Mouse (Mus musculus) ES-Bruce4 (cell line): ENCODE measurements around the gene Gpx3. TPM values are rescaled to one million over a fixed set of nuclear protein-coding genes. Genes with fewer than 3 reads are reported as not detected.

ENCODE experiments used
- H3K27ac ChIP-seq: 2 replicates; pipeline ENCODE4 v1.5.1; 2012; ENCODE audit warnings: low read length, inconsistent platforms; ENCODE audit not compliant: insufficient read depth
- H3K27me3 ChIP-seq: 2 replicates; pipeline ENCODE4 v1.6.1; 2012; ENCODE audit warnings: mild to moderate bottlenecking, low read length, inconsistent platforms; ENCODE audit not compliant: control insufficient read depth, poor library complexity, insufficient read depth, severe bottlenecking
- H3K36me3 ChIP-seq: 2 replicates; pipeline ENCODE4 v1.6.1; 2012; ENCODE audit warnings: inconsistent platforms, mild to moderate bottlenecking, low read length, moderate library complexity; ENCODE audit not compliant: control insufficient read depth, poor library complexity, insufficient read depth, severe bottlenecking
- H3K4me1 ChIP-seq: one replicate; pipeline ENCODE4 v1.8.1; 2011; ENCODE audit warnings: low read length; ENCODE audit not compliant: control insufficient read depth, insufficient read depth
- H3K4me3 ChIP-seq: 2 replicates; pipeline ENCODE4 v1.5.1; 2011; ENCODE audit warnings: low read depth, mild to moderate bottlenecking, low read length
- H3K9ac ChIP-seq: 2 replicates; pipeline ENCODE4 v1.6.1; 2012; ENCODE audit warnings: low read depth, mild to moderate bottlenecking, inconsistent platforms; ENCODE audit not compliant: poor library complexity, severe bottlenecking
- H3K9me3 ChIP-seq: replicated peaks from 2 replicates; pipeline ENCODE4 v1.6.1; 2012; ENCODE audit warnings: mild to moderate bottlenecking, low read length, inconsistent platforms; ENCODE audit not compliant: control insufficient read depth, poor library complexity, insufficient read depth, severe bottlenecking
- CTCF ChIP-seq: IDR thresholded peaks from one replicate; pipeline ENCODE4 v1.8.1; 2011; ENCODE audit warnings: low read depth, low read length
- EP300 ChIP-seq: IDR thresholded peaks from 2 replicates; pipeline ENCODE4 v1.6.1; 2011; ENCODE audit warnings: low read depth, low read length; ENCODE audit not compliant: insufficient read depth
- POLR2A ChIP-seq: IDR thresholded peaks from one replicate; pipeline ENCODE4 v1.8.1; 2011; ENCODE audit warnings: low read length; ENCODE audit not compliant: insufficient read depth
- polyA plus RNA-seq: library from polyadenylated mRNA; stranded (reverse); fragments of >200 nt; gene quantifications from 2 replicates; pipeline ENCODE4 v1.2.4, GENCODE M21; 2011; ENCODE audit warnings: low read depth; ENCODE audit not compliant: missing spikeins, insufficient read depth, insufficient read length

Gene Gpx3
- polyA plus RNA-seq, 1 experiment = 52.4 TPM

DNA sequence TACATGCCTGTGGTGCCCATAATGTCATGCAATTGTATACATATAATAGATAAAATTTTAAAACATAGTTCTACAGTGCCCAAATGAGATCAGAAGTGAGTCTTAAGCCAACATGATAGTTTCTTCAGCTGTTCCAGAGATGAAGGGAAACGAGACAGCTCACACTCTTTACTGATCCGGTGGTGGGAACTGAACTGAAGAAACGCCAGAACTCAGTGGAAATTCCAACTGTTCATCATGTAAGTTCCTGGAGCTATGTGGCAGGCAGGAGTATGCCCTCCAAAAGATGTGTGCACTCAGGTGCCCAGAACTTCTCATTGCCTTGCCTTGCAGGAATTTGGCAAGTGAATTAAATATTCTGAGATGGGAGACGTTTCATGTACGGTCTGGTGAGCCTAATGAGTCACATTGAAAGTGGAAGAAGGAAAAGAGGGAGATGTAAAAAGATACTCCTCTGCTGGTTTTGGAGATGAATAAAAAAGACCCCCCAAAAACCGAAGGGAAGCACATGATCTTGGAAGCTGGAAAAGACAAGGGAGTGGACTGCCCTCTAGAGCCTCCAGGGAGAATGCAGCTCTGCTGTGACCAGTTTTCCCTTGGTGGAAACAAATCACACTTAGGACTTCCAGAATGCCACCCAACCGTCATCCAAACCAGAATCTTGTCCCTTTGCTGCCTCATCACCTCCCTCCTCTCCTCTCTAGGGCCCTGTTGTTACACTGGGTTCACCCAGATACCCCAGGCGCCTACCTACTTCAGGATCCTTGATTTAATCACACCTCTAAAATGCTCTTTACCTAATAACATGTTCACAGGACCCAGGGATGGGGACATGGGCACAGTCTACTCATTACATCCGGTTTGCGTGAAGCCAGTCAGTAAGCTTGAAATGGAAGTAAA is 39.4 kb upstream of the Gpx3 start:
- Histone ChIP-seq H3K4me1 (no peaks in the 10 kb centered on the region), H3K36me3 (peaks cover under 1% of the 10 kb centered on the region; the same call in 1 of the 2 replicates), H3K27me3 (no peaks in the 10 kb centered on the region), H3K9ac (peak overlapping the region; percentile 37), H3K4me3 (no peak overlapping the region), H3K9me3 (no peaks in the 10 kb centered on the region), H3K27ac (no peak overlapping the region)
- TF ChIP-seq POLR2A (no peak), EP300 (no peak), CTCF (peak; percentile 68)

- Histone ChIP-seq H3K27me3 (no peaks in the 10 kb centered on the region), H3K4me3 (peak overlapping the region; percentile 52), H3K36me3 (peaks cover 21% of the 10 kb centered on the region), H3K9me3 (no peaks in the 10 kb centered on the region), H3K27ac (peak overlapping the region; percentile 74), H3K4me1 (no peaks in the 10 kb centered on the region), H3K9ac (peak overlapping the region; percentile 96)
- TF ChIP-seq POLR2A (no peak), EP300 (no peak), CTCF (no peak)
Observed at GRCm38 (mm10) chr11:54865330-54866085, 36.7 kb upstream of the Gpx3 start.

DNA sequence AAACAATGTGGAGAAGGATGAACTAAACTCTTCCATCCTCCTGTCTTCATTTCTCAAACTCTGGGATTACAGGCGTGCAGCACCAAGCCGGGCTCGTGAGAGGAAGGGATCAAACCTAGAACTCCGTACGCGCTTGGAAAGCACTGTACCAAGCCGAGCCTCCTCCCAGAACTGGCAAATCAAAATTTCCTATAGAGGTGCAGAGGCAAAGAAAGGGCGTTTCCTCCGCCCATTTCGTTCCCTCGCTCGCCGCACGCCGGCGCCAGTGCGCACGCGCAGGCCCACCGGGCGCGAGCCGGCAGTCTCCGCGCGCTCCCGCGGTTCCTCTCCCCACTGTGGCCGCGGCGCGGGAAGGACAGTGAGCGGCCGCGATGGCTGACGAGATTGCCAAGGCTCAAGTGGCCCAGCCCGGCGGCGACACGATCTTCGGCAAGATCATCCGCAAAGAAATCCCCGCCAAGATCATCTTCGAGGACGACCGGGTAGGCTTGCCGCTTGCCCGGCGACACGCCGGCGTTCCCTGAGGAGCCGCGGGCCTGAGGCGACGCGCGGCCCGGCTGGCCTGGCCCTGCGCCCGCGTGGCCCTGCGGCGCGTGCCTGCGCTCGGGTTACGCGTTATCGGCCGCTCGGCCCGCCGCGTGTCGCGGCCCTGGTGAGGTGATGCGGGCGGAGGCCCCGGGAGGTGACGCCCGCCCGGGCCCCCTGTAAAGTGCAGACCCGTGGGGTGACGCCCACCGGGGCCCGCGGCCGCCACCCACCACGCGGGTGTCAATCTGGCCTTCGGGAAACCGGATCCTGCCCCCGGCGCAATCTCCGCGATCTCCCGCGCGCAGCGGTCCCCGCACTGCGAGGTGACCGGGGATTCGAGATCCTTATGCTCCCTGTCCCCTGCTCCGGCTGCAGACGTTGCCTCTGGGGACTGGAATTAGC is 35.9 kb upstream of the Gpx3 start, which contains the start of gene Hint1:
Gene Hint1 (plus strand): TSS at position 265 of the 930 bp plus-strand sequence.
- Histone ChIP-seq H3K27me3 (no peaks in the 10 kb centered on the region), H3K36me3 (peaks cover 29% of the 10 kb centered on the region), H3K27ac (peak within 1 kb of the TSS; percentile 74), H3K9me3 (no peaks in the 10 kb centered on the region), H3K9ac (peak within 1 kb of the TSS; percentile 96), H3K4me1 (no peaks in the 10 kb centered on the region), H3K4me3 (peak within 1 kb of the TSS; percentile 86)
- peak; percentile 70 for TF ChIP-seq POLR2A
- TF ChIP-seq CTCF = peak; percentile 25
- TF ChIP-seq EP300 = no peak

DNA sequence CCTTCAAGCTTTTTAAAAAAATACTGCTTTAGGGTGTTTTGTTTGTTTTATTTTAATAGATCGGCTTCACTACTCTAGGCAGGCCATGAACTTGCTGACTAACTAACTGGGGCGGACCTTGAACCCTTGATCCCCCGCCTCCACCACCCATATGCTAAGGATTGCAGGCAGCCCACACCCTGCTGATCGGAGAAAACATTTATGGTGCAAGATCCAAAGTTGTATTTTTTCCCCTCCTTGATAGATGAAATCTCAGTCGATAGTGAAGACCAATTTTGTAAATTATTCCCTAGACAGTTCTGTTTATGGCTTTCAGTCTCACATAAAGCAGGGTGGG is 35.2 kb upstream of the Gpx3 start:
- Histone ChIP-seq H3K9ac (peak overlapping the region; percentile 96), H3K4me1 (no peaks in the 10 kb centered on the region), H3K36me3 (peaks cover 33% of the 10 kb centered on the region), H3K27ac (peak overlapping the region; percentile 59; the same call in 1 of the 2 replicates), H3K4me3 (peak overlapping the region; percentile 86), H3K27me3 (no peaks in the 10 kb centered on the region), H3K9me3 (no peaks in the 10 kb centered on the region)
- TF ChIP-seq EP300 (no peak), CTCF (no peak), POLR2A (no peak)

DNA sequence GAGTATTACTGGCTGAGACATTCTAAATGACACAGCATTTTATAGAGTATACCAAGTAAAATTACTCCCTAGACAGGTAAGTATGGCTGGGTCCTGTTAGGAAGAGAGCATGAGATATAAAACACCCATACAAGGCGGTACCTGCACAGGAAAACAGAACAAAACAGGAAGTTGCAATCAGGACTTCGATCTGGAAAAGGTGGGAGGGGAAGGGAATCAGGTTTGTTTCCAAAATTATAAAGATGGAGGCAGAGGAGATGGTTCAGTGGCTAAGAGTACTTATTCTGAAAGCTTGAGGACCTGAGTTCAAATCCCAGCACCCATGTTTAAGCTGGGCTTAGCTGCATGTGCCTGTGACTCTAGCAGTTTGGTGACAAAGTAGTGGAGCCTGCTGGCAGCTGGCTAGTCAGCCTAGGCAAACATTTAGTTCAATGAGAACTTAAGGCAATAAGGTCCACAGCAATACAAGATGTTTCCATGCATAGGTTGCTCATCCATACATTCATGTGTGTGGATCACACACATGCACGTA is 34.3 kb upstream of the Gpx3 start:
- no peak for TF ChIP-seq POLR2A
- TF ChIP-seq CTCF = no peak
- no peak for TF ChIP-seq EP300
- Histone ChIP-seq H3K36me3 (peaks cover 33% of the 10 kb centered on the region), H3K9me3 (no peaks in the 10 kb centered on the region), H3K9ac (peak overlapping the region; percentile 96), H3K27me3 (no peaks in the 10 kb centered on the region), H3K4me1 (no peaks in the 10 kb centered on the region), H3K4me3 (no peak overlapping the region), H3K27ac (no peak overlapping the region)
